Mouse (Mus musculus) G1E (cell line): ENCODE measurements around the gene Mau2. TPM values are rescaled to one million over a fixed set of nuclear protein-coding genes. Genes with fewer than 3 reads are reported as not detected.
"Not testable (repeated sequence)": the region's sequence is repeated elsewhere in the genome, so short reads cannot be mapped to it uniquely, and the experiment has no call there.

Source experiments
- ATAC-seq: 2 replicates; pipeline ENCODE4 v1.8.0; 2016; ENCODE audit warnings: mild to moderate bottlenecking; ENCODE audit not compliant: insufficient number of reproducible peaks, poor library complexity, low FRiP score, severe bottlenecking; ENCODE audit errors: extremely low read depth
- DNase-seq: peaks from one replicate; pipeline ENCODE4 v3.0.0; 2012; ENCODE audit warnings: low spot score
- H3K27me3 ChIP-seq: 2 replicates; pipeline ENCODE4 v1.6.1; 2012; ENCODE audit warnings: mild to moderate bottlenecking, low read length, inconsistent platforms; ENCODE audit not compliant: insufficient read depth
- H3K36me3 ChIP-seq: replicated peaks from 2 replicates; pipeline ENCODE3; 2012; ENCODE audit warnings: mild to moderate bottlenecking, inconsistent platforms
- H3K4me1 ChIP-seq: 2 replicates; pipeline ENCODE4 v1.6.1; 2012; ENCODE audit warnings: low read depth, low read length, inconsistent platforms, mixed read lengths; ENCODE audit not compliant: insufficient read depth
- H3K4me3 ChIP-seq: 2 replicates; pipeline ENCODE4 v1.5.1; 2012; ENCODE audit warnings: low read depth, mild to moderate bottlenecking, inconsistent platforms, low read length, moderate library complexity, mixed read lengths
- H3K9me3 ChIP-seq: replicated peaks from 2 replicates; pipeline ENCODE4 v1.6.1; 2012; ENCODE audit warnings: inconsistent platforms
- CTCF ChIP-seq: IDR thresholded peaks from 2 replicates; pipeline ENCODE4 v1.5.1; 2012; ENCODE audit warnings: low read depth, low read length, inconsistent platforms, mixed read lengths
- GATA1 ChIP-seq: IDR thresholded peaks from 2 replicates; pipeline ENCODE4 v1.6.1; 2012; ENCODE audit warnings: borderline replicate concordance, low read length, inconsistent platforms, mixed read lengths
- GATA2 ChIP-seq: IDR thresholded peaks from 2 replicates; pipeline ENCODE4 v1.6.1; 2012; ENCODE audit warnings: low read depth, low read length, inconsistent platforms, borderline replicate concordance
- POLR2AphosphoS5 ChIP-seq: IDR thresholded peaks from 2 replicates; pipeline ENCODE4 v1.6.1; 2012; ENCODE audit warnings: low read depth, low read length, inconsistent platforms; ENCODE audit not compliant: insufficient replicate concordance
- TAL1 ChIP-seq: conservative IDR thresholded peaks from 2 replicates; pipeline ENCODE4 v1.6.1; 2012; ENCODE audit warnings: low read depth, low read length, inconsistent platforms, mixed read lengths
- polyA plus RNA-seq: library from polyadenylated mRNA; stranded (reverse); fragments of >175 nt; gene quantifications from 2 replicates; pipeline ENCODE4 v1.2.3, GENCODE M21; 2012
- total RNA-seq, 2 experiments: library from RNA; stranded (forward) in 1 of 2; stranded (reverse) in 1 of 2; fragments of 200-1000 nt in 1 of 2; fragments of >200 nt in 1 of 2; fragmentation: Nextera tagmentation in 1 of 2; gene quantifications; 2 replicates each; pipeline ENCODE4 v1.2.3; 2014 to 2017

The Mau2 gene
- total and polyA plus RNA-seq, 3 experiments = 29.6 to 53.2 (median 35.4) TPM

GRCm38 (mm10) chr8:70071836-70072440, 29.4 kb upstream of the Mau2 start:
- DNase-seq (no peak), ATAC-seq (no peak)
- TF ChIP-seq TAL1 = no peak
- TF ChIP-seq POLR2AphosphoS5 = no peak
- TF ChIP-seq CTCF = no peak
- no peak for TF ChIP-seq GATA2
- TF ChIP-seq GATA1 = no peak
- Histone ChIP-seq H3K27me3 (peaks cover 4% of the 10 kb centered on the region; the same call in 1 of the 2 replicates), H3K36me3 (peaks cover 59% of the 10 kb centered on the region), H3K9me3 (no peaks in the 10 kb centered on the region), H3K4me1 (peaks cover 13% of the 10 kb centered on the region), H3K4me3 (no peak overlapping the region)

DNA sequence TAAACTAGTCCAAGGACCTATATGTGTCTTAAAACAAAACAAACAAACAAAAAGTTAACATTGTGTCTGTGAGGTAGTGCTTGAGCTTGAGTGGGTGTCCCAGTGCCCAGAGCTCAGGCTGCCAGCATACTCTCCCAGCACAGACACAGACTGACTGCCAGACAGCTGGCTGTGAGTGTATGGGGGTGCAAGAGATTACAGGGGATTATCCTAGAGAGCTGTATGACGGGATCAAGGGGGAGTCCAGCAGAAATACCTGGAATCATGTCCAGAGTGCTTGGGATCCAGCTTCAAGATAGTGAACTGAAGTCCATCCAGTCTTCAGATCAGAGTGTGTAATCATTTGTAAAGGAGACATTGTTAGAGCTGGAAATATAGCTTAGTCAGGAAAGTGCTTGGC, 15.2 kb upstream of the Mau2 start:
- TF ChIP-seq GATA1 = no peak
- no peak for TF ChIP-seq CTCF
- TF ChIP-seq POLR2AphosphoS5 = no peak
- no peak for TF ChIP-seq TAL1
- TF ChIP-seq GATA2 = no peak
- H3K9me3 ChIP-seq = no peaks in the 10 kb centered on the region
- H3K36me3 ChIP-seq = peaks cover 92% of the 10 kb centered on the region
- no peak for DNase-seq
- no peaks in the 10 kb centered on the region for H3K4me1 ChIP-seq
- H3K27me3 ChIP-seq = no peaks in the 10 kb centered on the region
- no peak for ATAC-seq
- H3K4me3 ChIP-seq = no peak overlapping the region

DNA sequence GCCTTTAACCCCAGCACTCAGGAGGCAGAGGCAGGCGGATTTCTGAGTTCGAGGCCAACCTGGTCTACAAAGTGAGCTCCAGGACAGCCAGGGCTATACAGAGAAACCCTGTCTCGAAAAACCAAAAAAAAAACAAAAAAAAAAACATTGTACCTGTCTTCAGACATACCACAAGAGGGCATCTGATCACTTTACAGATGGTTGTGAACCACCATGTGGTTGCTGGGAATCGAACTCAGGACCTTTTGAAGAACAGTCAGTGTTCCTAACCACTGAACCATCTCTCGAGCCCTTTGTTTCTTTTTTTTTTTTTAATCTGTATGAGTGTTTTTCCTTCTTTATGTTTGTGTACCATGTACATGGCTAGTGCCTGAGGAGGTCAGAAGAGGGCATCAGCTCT, 7.9 kb upstream of the Mau2 start:
- H3K36me3 ChIP-seq = peaks cover 82% of the 10 kb centered on the region
- H3K27me3 ChIP-seq, ATAC-seq, H3K4me3 ChIP-seq, H3K9me3 ChIP-seq, H3K4me1 ChIP-seq, DNase-seq: not testable (repeated sequence)

DNA sequence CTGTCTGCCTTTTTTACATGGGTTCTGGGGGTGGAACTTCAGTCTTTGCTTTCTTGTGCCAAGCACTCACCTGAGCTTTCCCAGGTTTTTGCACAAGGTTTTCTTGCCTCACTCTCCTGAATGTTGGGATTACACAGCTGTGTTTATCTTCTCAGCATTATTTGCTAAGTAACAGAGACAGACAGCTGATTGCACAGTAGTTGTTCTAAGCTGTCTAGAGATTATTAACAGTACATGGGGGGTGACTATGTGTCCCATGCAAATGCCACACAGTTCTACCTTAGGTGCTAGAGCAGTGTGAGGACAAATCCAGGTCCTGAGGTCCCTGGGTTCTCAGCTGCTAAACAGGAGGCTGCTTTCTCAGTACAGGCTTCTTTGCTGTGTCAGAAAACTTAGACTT, 7.1 kb upstream of the Mau2 start:
- Histone ChIP-seq H3K4me3 (no peak overlapping the region), H3K4me1 (peaks cover 2% of the 10 kb centered on the region; the same call in 1 of the 2 replicates), H3K9me3 (no peaks in the 10 kb centered on the region), H3K36me3 (peaks cover 77% of the 10 kb centered on the region), H3K27me3 (no peaks in the 10 kb centered on the region)
- ATAC-seq (no peak), DNase-seq (no peak)
- TF ChIP-seq GATA2 (no peak), CTCF (no peak), POLR2AphosphoS5 (no peak), TAL1 (no peak), GATA1 (no peak)

DNA sequence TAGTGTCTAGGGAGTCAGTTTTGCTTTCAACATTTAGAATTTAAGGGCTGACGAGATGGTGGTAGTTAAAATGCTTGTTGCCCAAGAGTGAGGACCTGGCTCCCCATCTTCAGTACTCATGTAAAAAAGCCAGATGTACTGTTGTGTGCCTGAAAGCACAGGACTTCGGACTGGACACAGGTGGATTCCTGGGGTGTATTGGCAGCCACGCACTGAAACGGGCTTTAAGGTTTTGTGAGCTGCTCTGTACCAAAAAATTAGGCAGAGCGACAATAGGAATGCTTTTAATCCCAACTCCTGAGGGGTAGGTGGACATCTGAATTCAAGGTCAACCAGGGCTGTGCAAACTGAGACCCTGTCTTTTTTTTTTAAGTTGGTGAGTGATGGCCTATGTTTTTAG, 1.5 kb upstream of the Mau2 start:
- Histone ChIP-seq H3K4me3 (peak overlapping the region; percentile 91; the same call in 1 of the 2 replicates), H3K36me3 (peaks cover 51% of the 10 kb centered on the region), H3K27me3 (no peaks in the 10 kb centered on the region), H3K4me1 (peaks cover 42% of the 10 kb centered on the region), H3K9me3 (no peaks in the 10 kb centered on the region)
- no peak for TF ChIP-seq GATA1
- TF ChIP-seq CTCF = no peak
- TF ChIP-seq POLR2AphosphoS5 = no peak
- TF ChIP-seq GATA2 = no peak
- no peak for TF ChIP-seq TAL1
- no peak for DNase-seq
- no peak for ATAC-seq

DNA sequence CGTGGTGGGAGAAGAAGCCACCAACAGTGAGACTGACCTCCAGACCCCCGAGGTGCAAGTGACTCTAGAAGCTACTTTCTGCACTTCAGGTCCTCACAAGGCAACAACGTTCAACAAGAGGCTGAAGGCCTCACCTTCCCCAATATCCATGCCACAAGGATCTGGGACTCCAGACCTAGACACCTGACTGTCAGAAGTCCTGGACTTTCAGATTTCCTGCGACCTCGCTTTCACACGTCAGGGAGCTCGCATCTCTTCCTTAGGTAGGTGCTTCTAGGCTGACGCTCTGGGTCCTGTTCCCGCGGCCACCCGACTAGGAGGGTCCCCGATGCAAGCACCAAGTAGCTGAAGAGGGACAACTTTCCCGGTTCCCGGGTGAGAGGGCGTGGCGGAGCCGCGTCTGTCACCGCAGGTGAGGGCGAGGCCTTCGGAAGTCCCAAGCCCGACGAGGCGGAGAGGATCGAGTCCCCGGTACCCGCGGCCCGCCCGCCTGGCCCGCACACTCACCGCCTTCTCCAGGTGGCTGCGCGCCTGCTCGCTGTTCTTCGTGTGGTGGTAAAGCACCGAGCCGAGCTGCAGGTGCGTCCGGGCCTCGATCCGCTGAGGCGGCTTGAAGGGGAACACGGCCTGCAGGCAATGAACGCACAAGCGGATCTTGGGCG, 518 bp downstream of the Mau2 start:
- no peak for ATAC-seq
- H3K4me3 ChIP-seq = peak overlapping the region; percentile 91
- peaks cover 42% of the 10 kb centered on the region for H3K4me1 ChIP-seq
- no peaks in the 10 kb centered on the region for H3K27me3 ChIP-seq
- H3K9me3 ChIP-seq = no peaks in the 10 kb centered on the region
- peaks cover 50% of the 10 kb centered on the region for H3K36me3 ChIP-seq
- TF ChIP-seq POLR2AphosphoS5 = no peak
- no peak for TF ChIP-seq GATA1
- DNase-seq = peak; percentile 39
